Mouse (Mus musculus) kidney, embryonic 16.5 days (tissue): ENCODE data around the gene Pold1. TPM values are rescaled to one million over a fixed set of nuclear protein-coding genes. Genes with fewer than 3 reads are reported as not detected.

ENCODE experiments used
- ATAC-seq: fragments of 200-750 bp; cut with Nextera tagmentation; 2 replicates; pipeline ENCODE4 v1.8.0; 2017; ENCODE audit warnings: moderate TSS enrichment; ENCODE audit not compliant: low FRiP score, low TSS enrichment
- H3K27ac ChIP-seq: fragments of 300-500 bp; sonication (generic); 2 replicates; pipeline ENCODE4 v1.5.1; 2014; ENCODE audit warnings: low read length
- H3K27me3 ChIP-seq: fragments of 300-500 bp; sonication (generic); 2 replicates; pipeline ENCODE4 v1.6.1; 2014; ENCODE audit warnings: low read length, control low read depth, mixed read lengths; ENCODE audit not compliant: insufficient read depth
- H3K36me3 ChIP-seq: fragments of 300-500 bp; sonication (generic); 2 replicates; pipeline ENCODE4 v1.6.1; 2014; ENCODE audit warnings: low read length, control low read depth, mixed read lengths; ENCODE audit not compliant: insufficient read depth
- H3K4me1 ChIP-seq: fragments of 300-500 bp; sonication (generic); 2 replicates; pipeline ENCODE4 v1.6.1; 2014; ENCODE audit warnings: low read length, control low read depth, mixed read lengths; ENCODE audit not compliant: insufficient read depth
- H3K4me2 ChIP-seq: fragments of 300-500 bp; sonication (generic); replicated peaks from 2 replicates; pipeline ENCODE4 v1.6.1; 2014; ENCODE audit warnings: low read depth, low read length
- H3K4me3 ChIP-seq: fragments of 300-500 bp; sonication (generic); 2 replicates; pipeline ENCODE4 v1.5.1; 2014; ENCODE audit warnings: mild to moderate bottlenecking, low read length
- H3K9ac ChIP-seq: fragments of 300-500 bp; sonication (generic); replicated peaks from 2 replicates; pipeline ENCODE4 v1.6.1; 2014; ENCODE audit warnings: low read length
- H3K9me3 ChIP-seq: fragments of 300-500 bp; sonication (generic); 2 replicates; pipeline ENCODE4 v1.6.1; 2016; ENCODE audit warnings: low read length, control low read depth
- WGBS: fragments of 180-500 bp; shearing (Covaris S2); extraction: QIAGEN DNeasy Blood & Tissue Kit; methylation state at CpG from one replicate; pipeline ENCODE4 v1.1.7; 2014; 5-methylcytosine and 5-hydroxymethylcytosine counted together
- polyA plus RNA-seq: library from polyadenylated mRNA; unstranded; fragments of >200 nt; fragmentation: Nextera tagmentation; extraction: Ambion mirVana; gene quantifications from 2 replicates; pipeline ENCODE4 v1.2.1, GENCODE M21; 2015

Pold1 gene
- polyA plus RNA-seq, 1 experiment from 2014 or later, result 105 TPM

- Histone ChIP-seq H3K36me3 (no peaks in the 10 kb centered on the region), H3K9ac (no peak overlapping the region), H3K4me3 (no peak overlapping the region), H3K27me3 (peaks cover 61% of the 10 kb centered on the region), H3K27ac (no peak overlapping the region), H3K4me1 (peaks cover 20% of the 10 kb centered on the region), H3K4me2 (no peak overlapping the region), H3K9me3 (no peaks in the 10 kb centered on the region)
- no peak for ATAC-seq
- 83% methylated on average over 6 of the region's 6 CpGs for WGBS
These were observed 36.3 kb upstream of the Pold1 start for GRCm38 (mm10) chr7:44584921-44585320.

GRCm38 (mm10) chr7:44584265-44584804 lies 35.7 kb upstream of the Pold1 start:
- ATAC-seq, result no peak
- Histone ChIP-seq H3K27me3 (peaks cover 55% of the 10 kb centered on the region), H3K4me3 (no peak overlapping the region), H3K9me3 (no peaks in the 10 kb centered on the region), H3K4me2 (no peak overlapping the region), H3K27ac (no peak overlapping the region), H3K4me1 (peaks cover 14% of the 10 kb centered on the region), H3K9ac (no peak overlapping the region), H3K36me3 (no peaks in the 10 kb centered on the region)
- 75% methylated on average over 4 of the region's 4 CpGs for WGBS

- Histone ChIP-seq H3K27ac (no peak overlapping the region), H3K4me1 (peaks cover 2% of the 10 kb centered on the region; the same call in 1 of the 2 replicates)
- 89% methylated on average over 1 of the region's 1 CpGs for WGBS
These were observed 34.5 kb upstream of the Pold1 start for GRCm38 (mm10) chr7:44583146-44583545.

DNA sequence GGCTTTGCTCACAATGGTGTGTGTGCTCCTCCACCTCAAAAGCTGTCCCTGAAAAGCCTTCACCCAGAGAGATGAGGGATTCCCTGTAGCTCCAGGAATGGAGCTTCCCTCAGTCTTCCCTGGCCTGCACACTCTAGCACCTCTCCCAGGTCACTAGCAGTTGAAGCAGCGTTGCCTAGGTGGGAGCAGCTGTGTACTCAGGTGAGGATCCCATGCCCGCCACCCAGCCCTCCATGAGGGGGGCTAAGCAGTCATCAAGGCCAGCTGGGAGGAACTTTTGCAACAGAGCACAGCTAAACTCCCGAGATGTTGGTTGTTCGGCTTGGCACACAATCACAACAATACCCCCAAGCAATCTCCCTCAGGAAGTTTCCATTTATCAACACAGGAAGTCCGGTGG lies 34.1 kb upstream of the Pold1 start:
- no peaks in the 10 kb centered on the region; the same call in 1 of the 2 replicates for H3K4me1 ChIP-seq
- no peak overlapping the region for H3K4me2 ChIP-seq
- no peaks in the 10 kb centered on the region for H3K36me3 ChIP-seq
- no peak for ATAC-seq
- 0 out of 2 replicates have a peak, but pooled peaks cover 4% of the 10 kb centered on the region for H3K9me3 ChIP-seq
- no peak overlapping the region for H3K9ac ChIP-seq
- H3K4me3 ChIP-seq, result no peak overlapping the region
- 59% methylated on average over 5 of the region's 5 CpGs for WGBS
- H3K27ac ChIP-seq, result no peak overlapping the region
- H3K27me3 ChIP-seq, result peaks cover 39% of the 10 kb centered on the region

More at GRCm38 (mm10) chr7:44583146-44583545, 34.5 kb upstream of the Pold1 start:
- Histone ChIP-seq H3K36me3 (no peaks in the 10 kb centered on the region), H3K4me2 (no peak overlapping the region), H3K27me3 (peaks cover 44% of the 10 kb centered on the region), H3K9me3 (0 out of 2 replicates have a peak, but pooled peaks cover 4% of the 10 kb centered on the region), H3K9ac (no peak overlapping the region), H3K4me3 (no peak overlapping the region)
- ATAC-seq, result no peak

DNA sequence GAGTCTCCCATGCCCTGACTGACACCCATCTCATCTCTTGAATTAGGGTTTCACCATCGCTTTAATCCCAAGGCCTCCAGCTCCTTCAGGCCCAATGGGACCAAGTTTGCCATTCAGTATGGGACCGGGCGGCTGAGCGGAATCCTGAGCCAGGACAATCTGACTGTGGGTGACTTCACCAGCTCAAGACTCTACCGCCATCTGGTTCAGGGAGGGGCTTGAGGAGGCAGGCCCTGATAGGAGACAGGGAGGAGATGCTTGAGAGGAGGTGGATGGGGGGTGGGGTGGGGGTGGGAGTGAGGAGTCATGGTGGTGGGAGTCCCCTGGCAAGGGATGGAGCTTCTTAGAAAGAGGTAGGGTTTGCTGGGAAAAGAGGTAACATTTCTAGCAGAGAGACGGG lies 33.0 kb upstream of the Pold1 start:
- Histone ChIP-seq H3K27me3 (peaks cover 28% of the 10 kb centered on the region), H3K4me2 (no peak overlapping the region), H3K36me3 (no peaks in the 10 kb centered on the region), H3K4me3 (no peak overlapping the region), H3K27ac (no peak overlapping the region), H3K9me3 (0 out of 2 replicates have a peak, but pooled peaks cover 4% of the 10 kb centered on the region), H3K4me1 (no peaks in the 10 kb centered on the region), H3K9ac (no peak overlapping the region)
- ATAC-seq, result no peak
- WGBS, result 80% methylated on average over 6 of the region's 6 CpGs

DNA sequence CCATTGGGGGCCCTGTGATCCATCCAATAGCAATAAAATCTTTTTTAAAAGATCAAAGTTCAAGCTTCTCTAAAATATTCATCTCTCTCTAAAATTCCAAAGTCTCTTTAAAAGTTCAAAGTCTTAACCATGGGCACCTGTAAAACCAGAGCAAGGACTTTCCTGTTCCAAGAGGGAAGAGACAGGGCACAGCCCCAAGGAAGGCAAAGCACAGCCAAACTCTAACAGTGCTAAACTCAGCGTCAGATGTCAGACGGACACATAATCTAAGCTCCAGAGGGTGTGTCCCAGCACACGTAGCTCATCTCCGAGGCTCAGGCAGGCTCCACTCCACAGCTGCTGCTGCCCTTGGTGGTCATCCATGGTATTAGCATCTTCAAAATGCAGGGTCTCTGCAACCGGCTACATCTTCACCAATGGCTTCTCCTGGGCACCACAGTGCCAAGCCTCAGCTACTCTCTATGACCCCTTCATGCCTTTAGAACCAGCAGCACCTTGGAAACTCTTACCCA lies 27.7 kb upstream of the Pold1 start:
- ATAC-seq, result no peak
- Histone ChIP-seq H3K4me2 (no peak overlapping the region), H3K27ac (no peak overlapping the region), H3K4me1 (no peaks in the 10 kb centered on the region), H3K9me3 (0 out of 2 replicates have a peak, but pooled peaks cover 4% of the 10 kb centered on the region), H3K36me3 (no peaks in the 10 kb centered on the region), H3K4me3 (no peak overlapping the region), H3K9ac (no peak overlapping the region), H3K27me3 (no peaks in the 10 kb centered on the region)
- 36% methylated on average over 5 of the region's 5 CpGs for WGBS

- ATAC-seq, result no peak
- Histone ChIP-seq H3K4me1 (no peaks in the 10 kb centered on the region), H3K9ac (no peak overlapping the region), H3K27me3 (no peaks in the 10 kb centered on the region), H3K27ac (no peak overlapping the region), H3K4me3 (no peak overlapping the region), H3K9me3 (no peaks in the 10 kb centered on the region), H3K36me3 (no peaks in the 10 kb centered on the region), H3K4me2 (no peak overlapping the region; the same call in 1 of the 2 replicates)
- WGBS, result 77% methylated on average over 5 of the region's 5 CpGs
These were observed 24.4 kb upstream of the Pold1 start for GRCm38 (mm10) chr7:44572956-44573484.

- 39% methylated on average over 7 of the region's 7 CpGs for WGBS
- H3K9ac ChIP-seq, result no peak within 1 kb of the TSS
- H3K4me3 ChIP-seq, result no peak within 1 kb of the TSS
- H3K9me3 ChIP-seq, result no peaks in the 10 kb centered on the region
- peak; percentile 95 for ATAC-seq
- no peak within 1 kb of the TSS; the same call in 1 of the 2 replicates for H3K4me2 ChIP-seq
- no peaks in the 10 kb centered on the region for H3K27me3 ChIP-seq
- peak within 1 kb of the TSS; percentile 36; the same call in 1 of the 2 replicates for H3K27ac ChIP-seq
- H3K36me3 ChIP-seq, result no peaks in the 10 kb centered on the region
- H3K4me1 ChIP-seq, result no peaks in the 10 kb centered on the region
These were observed 23.6 kb upstream of the Pold1 start, which contains the start of gene Napsa for GRCm38 (mm10) chr7:44572213-44572701. Gene Napsa, plus strand, starts transcription at chr7:44572380.

- 28% methylated on average over 4 of the region's 4 CpGs for WGBS
- ATAC-seq, result peak; percentile 77; the same call in 1 of the 2 replicates
- H3K4me2 ChIP-seq, result no peak overlapping the region
- H3K4me3 ChIP-seq, result no peak overlapping the region
- peak overlapping the region; percentile 16; the same call in 1 of the 2 replicates for H3K27ac ChIP-seq
- H3K27me3 ChIP-seq, result no peaks in the 10 kb centered on the region
- no peaks in the 10 kb centered on the region for H3K9me3 ChIP-seq
- H3K36me3 ChIP-seq, result no peaks in the 10 kb centered on the region
- no peak overlapping the region for H3K9ac ChIP-seq
- H3K4me1 ChIP-seq, result no peaks in the 10 kb centered on the region
These were observed 23.2 kb upstream of the Pold1 start for GRCm38 (mm10) chr7:44571811-44572210.

GRCm38 (mm10) chr7:44570989-44571388 lies 22.3 kb upstream of the Pold1 start:
- Histone ChIP-seq H3K36me3 (no peaks in the 10 kb centered on the region), H3K4me3 (no peak overlapping the region), H3K4me2 (no peak overlapping the region), H3K9me3 (no peaks in the 10 kb centered on the region), H3K4me1 (no peaks in the 10 kb centered on the region), H3K27me3 (no peaks in the 10 kb centered on the region), H3K27ac (no peak overlapping the region), H3K9ac (no peak overlapping the region)
- no peak for ATAC-seq
- 83% methylated on average over 6 of the region's 6 CpGs for WGBS
